Comparison of ENCODE assay signal across 14 mouse cellular contexts in genomic region chr5:92129321-92129768, GRCm38 (mm10). TPM values are rescaled to one million over a fixed set of nuclear protein-coding genes. Genes with fewer than 3 reads are reported as not detected.
DNase-seq lines count a peak whose midpoint lies in the region; ATAC-seq and TF ChIP-seq lines count a peak whose summit lies in the region.
"Had no signal": no experiment of that assay in that cellular context is flagged by ENCODE, and none has a peak within 500 bp of the region (broad histone marks: within the 10 kb centered on the region; RNA-seq: fewer than 3 reads in every experiment).

No protein-coding gene starts in this region.

- DNase-seq in embryonic facial prominence, embryonic 10.5 days (ENCODE audit: low spot score) = no peak
- peak; percentile 40 for DNase-seq in lung, embryonic 14.5 days
- no peak for DNase-seq in lung, adult 18-20 months
- DNase-seq in R1 (ENCODE audit: low read depth, low spot score) = peak; percentile 89
- DNase-seq in liver, embryonic 13.5 days = no peak
- no peak for DNase-seq in right cerebral cortex, postnatal 25 days
- no peak for DNase-seq in urinary bladder, postnatal 25 days (ENCODE audit: low spot score)
- DNase-seq: cerebellum, postnatal 25 days; gastrocnemius, postnatal 10 days; heart, postnatal 4 days; kidney, adult 8-10 months; right cerebral cortex, postnatal 4 days had no signal

- H3K9me3 ChIP-seq in embryonic facial prominence, embryonic 12.5 days = no peaks in the 10 kb centered on the region
- H3K9me3 ChIP-seq in embryonic facial prominence, embryonic 10.5 days = 0 out of 2 replicates have a peak, but pooled peaks cover 2% of the 10 kb centered on the region
- no peaks in the 10 kb centered on the region for H3K9me3 ChIP-seq in lung, embryonic 14.5 days (ENCODE audit: low read depth, low read length)
- H3K9me3 ChIP-seq in liver, embryonic 13.5 days (replicated peaks) = no peaks in the 10 kb centered on the region
- H3K9me3 ChIP-seq: forebrain, embryonic 12.5 days had no signal

- peaks cover 19% of the 10 kb centered on the region for H3K4me1 ChIP-seq in embryonic facial prominence, embryonic 12.5 days
- H3K4me1 ChIP-seq in embryonic facial prominence, embryonic 10.5 days = peaks cover 18% of the 10 kb centered on the region
- no peaks in the 10 kb centered on the region for H3K4me1 ChIP-seq in lung, embryonic 14.5 days (ENCODE audit: insufficient read depth)
- H3K4me1 ChIP-seq in liver, embryonic 13.5 days (replicated peaks) = peaks cover 73% of the 10 kb centered on the region

- no peak overlapping the region for H3K4me3 ChIP-seq in embryonic facial prominence, embryonic 12.5 days
- H3K4me3 ChIP-seq in embryonic facial prominence, embryonic 10.5 days = no peak overlapping the region
- H3K4me3 ChIP-seq in lung, embryonic 14.5 days (ENCODE audit: low read depth, low read length) = no peak overlapping the region
- peak overlapping the region; percentile 65 for H3K4me3 ChIP-seq in liver, embryonic 13.5 days (replicated peaks)
- H3K4me3 ChIP-seq: forebrain, embryonic 12.5 days had no signal

- no peak for TF ChIP-seq CTCF in lung, embryonic 14.5 days (IDR thresholded peaks at IDR 0.05; ENCODE audit: low read depth)

- WGBS in embryonic facial prominence, embryonic 12.5 days = 73% methylated on average over 1 of the region's 1 CpGs
- WGBS in embryonic facial prominence, embryonic 10.5 days = 83% methylated on average over 1 of the region's 1 CpGs
- WGBS in lung, embryonic 14.5 days = 85% methylated on average over 1 of the region's 1 CpGs
- WGBS in liver, embryonic 13.5 days (ENCODE audit: insufficient replicate concordance) = 64% methylated on average over 1 of the region's 1 CpGs

- H3K27me3 ChIP-seq in embryonic facial prominence, embryonic 12.5 days = no peaks in the 10 kb centered on the region
- no peaks in the 10 kb centered on the region for H3K27me3 ChIP-seq in embryonic facial prominence, embryonic 10.5 days (replicated peaks; ENCODE audit: low read depth, poor library complexity, severe bottlenecking)
- no peaks in the 10 kb centered on the region for H3K27me3 ChIP-seq in lung, embryonic 14.5 days (ENCODE audit: insufficient read depth, low read length)
- H3K27me3 ChIP-seq in liver, embryonic 13.5 days = no peaks in the 10 kb centered on the region
- H3K27me3 ChIP-seq: forebrain, embryonic 12.5 days had no signal

- 0 out of 2 replicates have a peak overlapping the region, but pooled peaks have one; percentile 16 for H3K4me2 ChIP-seq in embryonic facial prominence, embryonic 12.5 days (replicated peaks)
- no peak overlapping the region for H3K4me2 ChIP-seq in lung, embryonic 14.5 days
- H3K4me2 ChIP-seq in liver, embryonic 13.5 days = peak overlapping the region; percentile 80

- H3K9ac ChIP-seq in embryonic facial prominence, embryonic 12.5 days = no peak overlapping the region
- no peak overlapping the region for H3K9ac ChIP-seq in lung, embryonic 14.5 days
- peak overlapping the region; percentile 76 for H3K9ac ChIP-seq in liver, embryonic 13.5 days
- H3K9ac ChIP-seq: forebrain, embryonic 12.5 days had no signal

- peak; percentile 25; the same call in 1 of the 2 replicates for ATAC-seq in embryonic facial prominence, embryonic 12.5 days (ENCODE audit: insufficient number of reproducible peaks, insufficient read depth, low FRiP score, low TSS enrichment)
- no peak for ATAC-seq in lung, embryonic 14.5 days (ENCODE audit: insufficient read depth)
- ATAC-seq in liver, embryonic 13.5 days (ENCODE audit: low read depth) = peak; percentile 3; the same call in 1 of the 2 replicates

- peaks cover 8% of the 10 kb centered on the region; the same call in 1 of the 2 replicates for H3K36me3 ChIP-seq in embryonic facial prominence, embryonic 12.5 days
- peaks cover 33% of the 10 kb centered on the region for H3K36me3 ChIP-seq in embryonic facial prominence, embryonic 10.5 days (replicated peaks)
- H3K36me3 ChIP-seq in lung, embryonic 14.5 days (ENCODE audit: insufficient read depth) = no peaks in the 10 kb centered on the region
- H3K36me3 ChIP-seq in liver, embryonic 13.5 days = peaks cover 22% of the 10 kb centered on the region

- no peak overlapping the region for H3K27ac ChIP-seq in embryonic facial prominence, embryonic 12.5 days
- no peak overlapping the region for H3K27ac ChIP-seq in embryonic facial prominence, embryonic 10.5 days (replicated peaks)
- H3K27ac ChIP-seq in lung, embryonic 14.5 days (ENCODE audit: low read depth) = no peak overlapping the region
- H3K27ac ChIP-seq in liver, embryonic 13.5 days = peak overlapping the region; percentile 99
- H3K27ac ChIP-seq: forebrain, embryonic 12.5 days had no signal

RNA-seq across cellular contexts. Expression of gene Uso1, which starts 8.4 kb away (rescaled TPM):
- polyA plus RNA-seq in embryonic facial prominence, embryonic 12.5 days (2016; fragmentation: Nextera tagmentation; extraction: Ambion mirVana) = 45.7 and 49.3 TPM in 2 replicates
- polyA plus RNA-seq in embryonic facial prominence, embryonic 10.5 days (2016; fragmentation: Nextera tagmentation; extraction: Ambion mirVana) = 36.8 and 38.0 TPM in 2 replicates
- polyA plus RNA-seq in lung, embryonic 14.5 days (2014; fragmentation: Nextera tagmentation; extraction: Ambion mirVana) = 27.8 and 28.1 TPM in 2 replicates
- polyA plus RNA-seq in liver, embryonic 13.5 days (2015; fragmentation: Nextera tagmentation; extraction: Ambion mirVana) = 23.9 and 28.3 TPM in 2 replicates

RNA-seq across cellular contexts. Expression of gene G3bp2, which starts 45.8 kb away (rescaled TPM):
- 218 and 225 TPM in 2 replicates for polyA plus RNA-seq in embryonic facial prominence, embryonic 12.5 days (2016; fragmentation: Nextera tagmentation; extraction: Ambion mirVana)
- 282 and 292 TPM in 2 replicates for polyA plus RNA-seq in embryonic facial prominence, embryonic 10.5 days (2016; fragmentation: Nextera tagmentation; extraction: Ambion mirVana)
- 165 and 166 TPM in 2 replicates for polyA plus RNA-seq in lung, embryonic 14.5 days (2014; fragmentation: Nextera tagmentation; extraction: Ambion mirVana)
- polyA plus RNA-seq in liver, embryonic 13.5 days (2015; fragmentation: Nextera tagmentation; extraction: Ambion mirVana) = 79.7 and 93.4 TPM in 2 replicates

Comparison
In these comparisons a context has a peak if more than half of its experiments do, and no peak if none do; other contexts are left out.
1. DNase-seq: peak in lung, embryonic 14.5 days (single experiment) and R1 (single experiment); none in embryonic facial prominence, embryonic 10.5 days (single experiment), lung, adult 18-20 months (0 of 2), liver, embryonic 13.5 days (single experiment), right cerebral cortex, postnatal 25 days (single experiment) and urinary bladder, postnatal 25 days (single experiment).